Mouse (Mus musculus) hindbrain, embryonic 13.5 days (tissue): ENCODE results near the gene Pimreg. TPM values are rescaled to one million over a fixed set of nuclear protein-coding genes. Genes with fewer than 3 reads are reported as not detected.

Source experiments
- ATAC-seq: fragments of 200-750 bp; cut with Nextera tagmentation; 2 replicates; pipeline ENCODE4 v1.8.0; 2017; ENCODE audit warnings: moderate TSS enrichment; ENCODE audit not compliant: low FRiP score
- H3K27ac ChIP-seq: fragments of 300-500 bp; sonication (generic); 2 replicates; pipeline ENCODE4 v1.5.1; 2015; ENCODE audit warnings: inconsistent platforms, mild to moderate bottlenecking, moderate library complexity
- H3K27me3 ChIP-seq: fragments of 300-500 bp; sonication (generic); 2 replicates; pipeline ENCODE4 v1.6.1; 2015; ENCODE audit warnings: mild to moderate bottlenecking, inconsistent platforms
- H3K36me3 ChIP-seq: fragments of 300-500 bp; sonication (generic); 2 replicates; pipeline ENCODE4 v1.6.1; 2015; ENCODE audit warnings: mild to moderate bottlenecking, inconsistent platforms
- H3K4me1 ChIP-seq: fragments of 300-500 bp; sonication (generic); replicated peaks from 2 replicates; pipeline ENCODE4 v1.6.1; 2015; ENCODE audit warnings: inconsistent platforms
- H3K4me2 ChIP-seq: fragments of 300-500 bp; sonication (generic); 2 replicates; pipeline ENCODE4 v1.6.1; 2015; ENCODE audit warnings: inconsistent platforms, mild to moderate bottlenecking, moderate library complexity
- H3K4me3 ChIP-seq: fragments of 300-500 bp; sonication (generic); 2 replicates; pipeline ENCODE4 v1.5.1; 2015; ENCODE audit warnings: mild to moderate bottlenecking, inconsistent platforms
- H3K9ac ChIP-seq: fragments of 300-500 bp; sonication (generic); 2 replicates; pipeline ENCODE4 v1.6.1; 2015; ENCODE audit warnings: mild to moderate bottlenecking, inconsistent platforms
- H3K9me3 ChIP-seq: fragments of 300-500 bp; sonication (generic); 2 replicates; pipeline ENCODE4 v1.6.1; 2016; ENCODE audit warnings: inconsistent platforms
- WGBS: fragments of 180-500 bp; shearing (Covaris S2); methylation state at CpG from one replicate; pipeline ENCODE4 v1.1.7; 2015; 5-methylcytosine and 5-hydroxymethylcytosine counted together
- polyA plus RNA-seq: library from polyadenylated mRNA; unstranded; fragments of >200 nt; fragmentation: Nextera tagmentation; extraction: Ambion mirVana; gene quantifications from 2 replicates; pipeline ENCODE4 v1.2.1, GENCODE M21; 2015

Pimreg gene
- polyA plus RNA-seq, 1 experiment from 2014 or later = 43.2 TPM

GRCm38 (mm10) chr11:72014674-72015073, 27.2 kb upstream of the Pimreg start:
- ATAC-seq = no peak
- WGBS = 41% methylated on average over 4 of the region's 4 CpGs
- Histone ChIP-seq H3K27me3 (no peaks in the 10 kb centered on the region), H3K9ac (no peak overlapping the region), H3K27ac (no peak overlapping the region), H3K4me3 (no peak overlapping the region), H3K9me3 (no peaks in the 10 kb centered on the region), H3K4me1 (peaks cover 44% of the 10 kb centered on the region), H3K36me3 (no peaks in the 10 kb centered on the region), H3K4me2 (no peak overlapping the region)

- Histone ChIP-seq H3K4me2 (no peak overlapping the region), H3K4me1 (peaks cover 24% of the 10 kb centered on the region), H3K4me3 (no peak overlapping the region), H3K9me3 (no peaks in the 10 kb centered on the region), H3K27me3 (0 out of 2 replicates have a peak, but pooled peaks cover 3% of the 10 kb centered on the region), H3K36me3 (no peaks in the 10 kb centered on the region), H3K9ac (no peak overlapping the region), H3K27ac (no peak overlapping the region)
- WGBS = 84% methylated on average over 13 of the region's 13 CpGs
- no peak for ATAC-seq
Observed at GRCm38 (mm10) chr11:72016518-72017252, 25.1 kb upstream of the Pimreg start.

GRCm38 (mm10) chr11:72017253-72017601, 24.6 kb upstream of the Pimreg start:
- no peak overlapping the region for H3K27ac ChIP-seq
- peaks cover 18% of the 10 kb centered on the region for H3K4me1 ChIP-seq
- WGBS = 70% methylated on average over 9 of the region's 9 CpGs
- H3K36me3 ChIP-seq = no peaks in the 10 kb centered on the region
- H3K9ac ChIP-seq = no peak overlapping the region
- H3K4me3 ChIP-seq = no peak overlapping the region
- H3K27me3 ChIP-seq = 0 out of 2 replicates have a peak, but pooled peaks cover 3% of the 10 kb centered on the region
- H3K9me3 ChIP-seq = no peaks in the 10 kb centered on the region
- H3K4me2 ChIP-seq = no peak overlapping the region
- ATAC-seq = no peak

DNA sequence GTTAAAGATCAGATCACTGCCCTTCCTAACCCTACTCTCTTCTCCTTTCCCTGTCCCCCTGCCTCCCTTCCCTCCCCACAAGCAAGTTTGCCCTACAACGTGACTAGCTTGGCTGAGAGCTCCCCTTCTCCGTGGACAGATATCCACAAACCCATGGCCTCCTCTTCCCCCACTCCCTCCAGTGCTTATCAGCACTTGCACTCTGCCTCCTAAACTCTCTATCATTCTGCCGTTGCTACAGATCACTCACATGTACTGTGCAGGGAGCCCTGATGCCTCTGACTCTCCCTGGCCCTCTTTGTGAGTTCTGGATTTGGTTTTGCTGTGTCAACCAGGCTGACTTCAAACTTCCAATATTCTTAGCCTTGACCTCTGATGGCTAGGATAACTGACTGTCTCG, 20.8 kb upstream of the Pimreg start:
- no peak overlapping the region for H3K4me2 ChIP-seq
- no peaks in the 10 kb centered on the region for H3K9me3 ChIP-seq
- ATAC-seq = no peak
- H3K27ac ChIP-seq = no peak overlapping the region
- H3K36me3 ChIP-seq = no peaks in the 10 kb centered on the region
- peaks cover 24% of the 10 kb centered on the region for H3K4me1 ChIP-seq
- 85% methylated on average over 4 of the region's 4 CpGs for WGBS
- no peak overlapping the region for H3K9ac ChIP-seq
- H3K27me3 ChIP-seq = 0 out of 2 replicates have a peak, but pooled peaks cover 3% of the 10 kb centered on the region
- H3K4me3 ChIP-seq = no peak overlapping the region

GRCm38 (mm10) chr11:72022827-72023226, 19.0 kb upstream of the Pimreg start:
- Histone ChIP-seq H3K27me3 (0 out of 2 replicates have a peak, but pooled peaks cover 7% of the 10 kb centered on the region), H3K36me3 (no peaks in the 10 kb centered on the region), H3K27ac (no peak overlapping the region), H3K4me3 (no peak overlapping the region), H3K9ac (no peak overlapping the region), H3K4me1 (peaks cover 15% of the 10 kb centered on the region), H3K4me2 (no peak overlapping the region), H3K9me3 (no peaks in the 10 kb centered on the region)
- no peak for ATAC-seq
- WGBS = 82% methylated on average over 6 of the region's 6 CpGs

DNA sequence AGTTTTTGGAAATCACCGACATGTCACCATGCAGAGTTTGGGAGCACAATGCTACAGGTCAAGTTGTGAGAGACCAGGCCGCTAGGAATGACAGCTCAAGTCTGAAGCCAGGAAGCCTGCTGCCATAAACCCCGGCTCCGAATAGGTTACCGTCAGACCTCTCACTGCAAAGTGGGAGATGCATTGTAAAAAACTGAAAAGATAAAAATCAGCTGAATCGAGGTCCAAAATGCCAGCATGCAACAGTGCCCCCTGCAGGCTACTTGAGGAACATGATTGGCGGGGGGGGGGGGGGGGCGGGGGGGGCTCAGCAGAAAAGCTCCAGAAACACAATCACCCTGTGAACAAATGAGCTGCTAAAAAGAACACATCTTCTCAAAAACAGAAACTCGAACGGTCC, 18.3 kb upstream of the Pimreg start:
- Histone ChIP-seq H3K4me1 (peaks cover 13% of the 10 kb centered on the region), H3K27me3 (0 out of 2 replicates have a peak, but pooled peaks cover 7% of the 10 kb centered on the region), H3K4me3 (no peak overlapping the region), H3K36me3 (no peaks in the 10 kb centered on the region), H3K9ac (no peak overlapping the region), H3K9me3 (no peaks in the 10 kb centered on the region), H3K4me2 (no peak overlapping the region), H3K27ac (no peak overlapping the region)
- ATAC-seq = no peak
- 47% methylated on average over 8 of the region's 10 CpGs for whole genome bisulfite sequencing

DNA sequence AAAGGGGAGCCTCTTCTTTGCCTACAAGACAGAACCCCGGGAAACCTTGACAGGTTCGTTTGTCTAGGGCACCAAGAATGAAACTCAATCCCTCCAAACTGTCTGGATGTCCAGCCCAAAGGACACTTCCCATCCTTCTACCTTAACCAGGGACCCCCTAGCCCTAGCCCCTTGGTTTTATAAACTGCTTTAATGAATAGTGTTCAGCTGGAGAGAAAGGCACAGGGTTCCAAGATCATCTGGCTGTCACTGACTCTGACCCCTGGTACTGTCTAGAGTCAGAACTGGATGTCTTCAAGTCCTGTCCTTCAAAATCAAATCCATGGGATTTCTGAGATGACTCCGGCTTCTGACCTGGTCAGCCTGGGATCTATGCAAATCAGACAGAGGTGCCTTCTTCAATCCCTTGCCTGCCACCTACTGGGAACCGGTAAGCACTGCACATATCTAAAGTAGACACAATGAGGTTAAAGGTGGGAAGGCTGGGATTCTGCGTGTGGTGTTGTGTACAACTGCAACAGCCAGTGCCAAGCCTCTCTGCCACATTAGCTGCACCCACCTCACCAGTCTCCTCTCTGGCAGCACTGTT, 17.5 kb upstream of the Pimreg start:
- Histone ChIP-seq H3K9me3 (no peaks in the 10 kb centered on the region), H3K4me2 (no peak overlapping the region), H3K36me3 (no peaks in the 10 kb centered on the region), H3K27me3 (peaks cover 12% of the 10 kb centered on the region; the same call in 1 of the 2 replicates), H3K9ac (no peak overlapping the region), H3K27ac (no peak overlapping the region), H3K4me1 (peaks cover 13% of the 10 kb centered on the region), H3K4me3 (no peak overlapping the region)
- WGBS = 28% methylated on average over 5 of the region's 5 CpGs
- ATAC-seq = peak; percentile 9; the same call in 1 of the 2 replicates

DNA sequence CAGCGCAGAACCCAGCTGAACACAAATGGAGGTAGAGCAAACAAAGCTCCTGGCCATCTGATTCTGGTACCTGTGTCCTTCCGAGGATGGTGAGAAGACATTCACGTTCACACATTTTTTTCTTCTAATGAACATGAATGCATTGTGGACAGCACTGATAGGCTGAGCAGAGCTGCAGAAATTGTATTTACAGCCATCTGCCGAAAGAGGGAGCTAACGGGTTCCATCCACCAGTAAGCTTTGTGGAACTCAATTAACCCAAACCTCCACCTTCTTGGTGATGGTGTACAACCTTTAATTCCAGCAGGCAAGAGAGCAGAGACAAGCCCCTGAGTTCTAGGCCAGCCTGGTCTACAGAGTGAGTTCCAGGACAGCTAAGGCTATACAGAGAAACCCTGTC, 16.0 kb upstream of the Pimreg start:
- Histone ChIP-seq H3K4me2 (no peak overlapping the region), H3K4me1 (peaks cover 13% of the 10 kb centered on the region), H3K27ac (no peak overlapping the region), H3K9me3 (no peaks in the 10 kb centered on the region), H3K27me3 (peaks cover 22% of the 10 kb centered on the region), H3K36me3 (no peaks in the 10 kb centered on the region), H3K4me3 (no peak overlapping the region), H3K9ac (0 out of 2 replicates have a peak overlapping the region, but pooled peaks have one; percentile 19)
- ATAC-seq = no peak
- WGBS = 44% methylated on average over 5 of the region's 5 CpGs

GRCm38 (mm10) chr11:72026516-72026915, 15.3 kb upstream of the Pimreg start:
- H3K9me3 ChIP-seq = no peaks in the 10 kb centered on the region
- whole genome bisulfite sequencing = 85% methylated on average over 9 of the region's 9 CpGs
- ATAC-seq = no peak

DNA sequence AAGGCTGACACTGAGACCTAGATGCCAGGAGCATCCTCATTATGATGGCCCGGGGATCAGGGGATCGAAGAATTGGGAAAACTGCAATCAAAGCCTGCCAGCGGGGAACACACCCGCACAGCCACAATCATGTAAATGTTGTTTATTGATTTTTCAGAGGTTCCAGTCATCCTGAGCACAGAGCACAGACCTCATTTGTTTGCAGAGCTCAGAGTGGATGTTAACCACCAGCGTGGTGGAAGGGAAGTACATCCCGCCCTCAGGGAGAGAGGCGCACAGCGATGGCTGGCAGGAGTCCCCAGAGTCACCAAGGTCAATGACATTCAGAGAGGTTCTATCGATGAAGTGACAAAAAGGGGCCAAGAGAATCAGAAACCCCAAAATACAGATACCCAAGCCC, 14.0 kb upstream of the Pimreg start:
- H3K4me3 ChIP-seq = no peak overlapping the region
- no peak overlapping the region for H3K4me2 ChIP-seq
- WGBS = 75% methylated on average over 9 of the region's 9 CpGs

More at GRCm38 (mm10) chr11:72026516-72026915, 15.3 kb upstream of the Pimreg start:
- peaks cover 24% of the 10 kb centered on the region for H3K27me3 ChIP-seq
- H3K4me3 ChIP-seq = no peak overlapping the region
- H3K9ac ChIP-seq = no peak overlapping the region
- H3K4me1 ChIP-seq = peaks cover 13% of the 10 kb centered on the region
- H3K36me3 ChIP-seq = no peaks in the 10 kb centered on the region
- H3K4me2 ChIP-seq = no peak overlapping the region
- H3K27ac ChIP-seq = no peak overlapping the region

GRCm38 (mm10) chr11:72029143-72029542, 12.7 kb upstream of the Pimreg start:
- no peaks in the 10 kb centered on the region for H3K9me3 ChIP-seq
- no peak overlapping the region for H3K4me2 ChIP-seq
- ATAC-seq = peak; percentile 49; the same call in 1 of the 2 replicates

More for the DNA sequence above, 14.0 kb upstream of the Pimreg start:
- H3K4me1 ChIP-seq = peaks cover 12% of the 10 kb centered on the region
- H3K9me3 ChIP-seq = no peaks in the 10 kb centered on the region
- no peaks in the 10 kb centered on the region for H3K36me3 ChIP-seq
- peaks cover 24% of the 10 kb centered on the region for H3K27me3 ChIP-seq
- no peak overlapping the region for H3K27ac ChIP-seq
- no peak for ATAC-seq
- no peak overlapping the region for H3K9ac ChIP-seq

DNA sequence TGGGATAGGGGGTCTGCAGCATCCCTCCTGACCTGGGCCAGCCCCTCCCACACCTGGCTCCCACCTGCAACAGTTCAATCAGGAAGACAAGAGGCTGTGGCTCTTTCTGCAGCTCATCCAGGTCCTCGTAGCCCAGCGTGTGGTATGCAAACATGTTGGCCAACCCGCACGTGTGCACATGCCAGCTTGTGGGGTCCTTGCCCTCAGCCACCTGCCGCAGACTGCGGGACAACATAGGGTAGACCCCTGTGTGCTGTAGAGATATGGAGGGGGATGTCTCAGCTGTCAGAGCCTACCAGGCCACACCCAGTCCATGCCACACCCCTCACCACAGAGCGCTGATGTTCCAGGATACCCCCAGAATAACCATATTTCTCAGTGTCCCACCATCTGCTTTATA, 10.5 kb upstream of the Pimreg start:
- Histone ChIP-seq H3K9ac (no peak overlapping the region), H3K4me2 (no peak overlapping the region), H3K9me3 (no peaks in the 10 kb centered on the region), H3K4me1 (no peaks in the 10 kb centered on the region), H3K36me3 (no peaks in the 10 kb centered on the region), H3K27ac (no peak overlapping the region), H3K4me3 (no peak overlapping the region), H3K27me3 (peaks cover 24% of the 10 kb centered on the region)
- ATAC-seq = no peak
- 92% methylated on average over 7 of the region's 7 CpGs for WGBS

More at GRCm38 (mm10) chr11:72029143-72029542, 12.7 kb upstream of the Pimreg start:
- H3K27ac ChIP-seq = no peak overlapping the region
- no peak overlapping the region for H3K9ac ChIP-seq
- H3K36me3 ChIP-seq = no peaks in the 10 kb centered on the region
- WGBS = 24% methylated on average over 23 of the region's 23 CpGs
- H3K4me1 ChIP-seq = peaks cover 3% of the 10 kb centered on the region; the same call in 1 of the 2 replicates
- H3K27me3 ChIP-seq = peaks cover 24% of the 10 kb centered on the region
- H3K4me3 ChIP-seq = no peak overlapping the region
